Mouse (Mus musculus) heart, postnatal 4 days (tissue): ENCODE results near the gene Anapc7. TPM values are rescaled to one million over a fixed set of nuclear protein-coding genes. Genes with fewer than 3 reads are reported as not detected.
A peak's percentile ranks its signal among the peaks of the same experiment; 100 is the strongest.
"Not testable (repeated sequence)": the region's sequence is repeated elsewhere in the genome, so short reads cannot be mapped to it uniquely, and the experiment has no call there.

Experiments
- DNase-seq: peaks from one replicate; pipeline ENCODE4 v3.0.0; 2021
- total RNA-seq, 2 experiments: library from RNA; stranded (reverse); gene quantifications; 2 replicates each; pipeline ENCODE4 v1.2.3; 2021

Gene Anapc7
- total RNA-seq, 2 experiments from 2014 or later, result 47.0 to 48.7 TPM

DNA sequence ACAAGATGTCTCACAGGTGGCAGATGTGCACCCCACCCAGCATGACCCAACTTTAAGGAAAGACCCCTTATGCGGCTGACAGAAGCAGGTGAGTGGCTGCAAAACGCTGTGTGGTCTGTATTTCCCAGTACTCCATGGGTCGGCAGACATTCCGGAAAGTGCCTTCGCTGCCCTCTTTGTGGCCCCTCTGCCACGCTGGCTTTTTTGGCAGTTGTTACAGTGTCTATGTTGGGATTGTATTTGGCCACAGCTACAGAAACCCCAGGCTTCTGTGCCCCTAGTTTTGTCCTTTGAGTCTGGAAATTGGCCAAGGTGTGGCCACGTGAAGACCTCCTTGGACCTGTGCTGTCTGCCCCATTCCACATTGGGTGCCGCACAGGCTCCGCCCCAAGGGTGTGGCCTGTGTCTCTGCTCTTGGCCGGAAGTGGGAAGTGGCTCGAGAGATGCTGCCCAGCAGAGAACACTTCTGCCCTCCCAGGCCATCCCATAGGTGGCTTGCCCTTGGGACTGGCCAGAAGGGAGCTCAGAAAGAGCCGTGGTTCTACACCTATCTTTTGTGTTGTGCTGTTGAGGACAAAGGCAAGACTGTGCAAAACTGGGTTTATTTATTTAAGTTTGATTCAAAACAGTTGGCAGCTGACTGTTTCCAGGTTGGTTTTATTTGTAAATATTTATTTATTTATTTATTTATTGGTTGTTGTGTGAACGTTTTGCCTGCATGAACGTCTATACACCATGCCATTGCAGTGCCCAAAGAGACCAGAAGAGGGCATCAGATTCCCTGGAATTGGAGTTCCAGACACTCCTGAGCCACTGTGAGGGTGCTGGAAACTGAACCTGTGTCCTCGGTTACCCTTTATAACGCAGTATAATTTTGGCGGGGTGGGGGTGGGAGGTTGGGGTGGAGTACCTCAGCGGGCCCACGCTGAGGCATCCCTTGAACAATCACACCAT is 11.5 kb upstream of the Anapc7 start:
- peak; percentile 50 for DNase-seq

- no peak for DNase-seq
Measured at GRCm38 (mm10) chr5:122411892-122412291, 9.6 kb upstream of the Anapc7 start.

DNA sequence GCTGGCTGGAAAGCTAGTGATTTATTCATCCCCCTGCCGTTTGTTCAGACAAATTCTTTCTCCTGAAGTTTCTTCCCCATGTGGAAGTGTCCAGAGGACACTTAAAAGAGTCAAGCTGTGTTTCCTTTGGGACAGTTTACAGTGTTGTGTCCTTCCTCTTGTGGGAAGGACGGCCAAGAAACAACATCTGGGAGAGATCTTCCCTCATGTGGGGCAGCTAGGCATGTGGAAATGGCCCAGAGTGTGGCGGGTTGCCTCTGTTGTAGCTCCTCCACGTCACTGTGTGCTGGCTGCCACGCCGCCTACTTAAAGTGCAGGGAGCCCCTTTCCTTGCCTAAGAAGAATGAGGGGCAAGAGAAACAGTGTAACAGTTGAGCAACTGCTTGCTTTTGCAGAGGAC is 8.7 kb upstream of the Anapc7 start:
- no peak for DNase-seq

GRCm38 (mm10) chr5:122414351-122414750 is 7.1 kb upstream of the Anapc7 start:
- DNase-seq, result no peak

- no peak for DNase-seq
Measured at GRCm38 (mm10) chr5:122415465-122415864, 6.0 kb upstream of the Anapc7 start.

DNA sequence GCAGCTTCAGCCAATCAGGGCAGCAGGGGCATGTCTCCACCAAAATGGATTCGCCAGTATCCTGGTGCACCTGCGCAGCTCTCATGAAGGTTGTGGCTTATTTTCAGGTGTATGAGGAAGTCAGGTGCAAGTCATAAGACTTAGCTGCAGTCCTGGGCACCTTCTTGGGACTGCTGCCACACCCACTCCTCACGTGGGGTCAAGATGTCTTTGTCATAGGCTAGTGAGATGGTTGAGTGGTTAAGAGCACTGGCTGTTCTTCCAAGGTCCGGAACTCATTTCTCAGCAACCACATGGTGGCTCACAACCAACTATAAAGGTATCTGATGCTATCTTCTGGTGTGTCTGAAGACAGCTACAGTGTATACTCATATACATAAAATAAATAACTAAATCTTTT is 817 bp upstream of the Anapc7 start:
- not testable (repeated sequence) for DNase-seq

DNA sequence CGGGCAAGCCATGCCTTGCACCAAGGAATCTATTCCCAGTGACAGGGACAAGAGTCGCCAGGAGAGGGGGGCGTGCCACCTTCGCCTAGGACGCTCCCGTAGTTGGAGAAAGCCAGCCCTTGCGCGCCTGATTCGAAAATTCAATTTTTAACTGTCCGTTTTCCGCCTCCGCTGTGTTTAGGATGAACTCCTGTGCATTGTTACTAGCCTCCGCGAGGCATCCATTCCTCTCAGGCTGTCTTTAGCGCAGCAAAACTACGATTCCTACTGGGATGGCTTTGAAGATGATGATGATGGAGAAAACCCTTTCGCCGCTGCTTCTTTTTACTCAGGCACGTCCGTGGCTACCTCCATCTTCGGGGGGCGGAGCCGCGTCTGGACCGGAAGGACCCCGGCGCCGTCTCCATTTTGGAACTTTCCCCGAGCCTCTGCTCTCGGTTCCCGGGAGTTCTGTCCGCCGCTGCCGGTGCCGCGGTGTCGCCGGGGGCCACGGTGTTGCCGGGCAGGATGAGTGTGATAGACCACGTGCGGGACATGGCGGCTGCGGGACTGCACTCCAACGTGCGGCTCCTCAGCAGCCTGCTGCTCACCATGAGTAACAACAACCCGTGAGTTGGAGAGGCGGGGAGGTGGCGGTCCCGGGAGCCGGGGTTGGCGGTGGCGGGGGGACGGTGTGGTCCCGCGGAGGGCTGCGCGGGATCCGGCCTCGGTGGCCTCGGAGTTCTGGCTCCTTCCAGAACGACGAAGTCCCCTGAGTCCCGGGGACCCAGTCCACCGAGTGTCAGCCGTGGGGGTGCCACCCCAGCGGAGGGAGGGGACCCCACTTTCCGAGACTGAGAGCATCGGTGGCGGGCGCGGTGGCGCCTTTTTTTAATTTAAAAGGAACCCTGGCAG is 825 bp downstream of the Anapc7 start:
- peak; percentile 94 for DNase-seq

DNA sequence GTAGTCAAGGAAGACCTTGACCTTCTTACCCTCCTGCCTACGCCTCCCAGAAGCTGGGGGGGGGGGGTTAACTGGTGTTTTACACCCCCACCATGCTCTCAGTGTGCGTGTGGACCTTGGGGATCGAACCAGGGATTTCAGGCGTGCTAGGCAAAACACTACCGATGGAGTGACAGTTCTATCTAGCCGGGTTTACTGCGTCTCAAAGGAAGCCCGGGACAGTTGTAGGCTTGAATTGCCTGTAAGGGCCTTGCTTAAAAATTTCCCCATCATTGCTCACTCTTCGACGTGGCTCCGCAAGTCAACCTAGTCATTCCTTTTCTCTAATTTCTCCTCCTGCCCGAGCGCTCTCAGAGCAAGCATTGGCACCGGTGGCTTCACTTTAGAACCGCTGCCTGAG is 1.6 kb downstream of the Anapc7 start:
- DNase-seq, result no peak

- no peak for DNase-seq
Measured at GRCm38 (mm10) chr5:122425550-122425949, 4.1 kb downstream of the Anapc7 start.

DNA sequence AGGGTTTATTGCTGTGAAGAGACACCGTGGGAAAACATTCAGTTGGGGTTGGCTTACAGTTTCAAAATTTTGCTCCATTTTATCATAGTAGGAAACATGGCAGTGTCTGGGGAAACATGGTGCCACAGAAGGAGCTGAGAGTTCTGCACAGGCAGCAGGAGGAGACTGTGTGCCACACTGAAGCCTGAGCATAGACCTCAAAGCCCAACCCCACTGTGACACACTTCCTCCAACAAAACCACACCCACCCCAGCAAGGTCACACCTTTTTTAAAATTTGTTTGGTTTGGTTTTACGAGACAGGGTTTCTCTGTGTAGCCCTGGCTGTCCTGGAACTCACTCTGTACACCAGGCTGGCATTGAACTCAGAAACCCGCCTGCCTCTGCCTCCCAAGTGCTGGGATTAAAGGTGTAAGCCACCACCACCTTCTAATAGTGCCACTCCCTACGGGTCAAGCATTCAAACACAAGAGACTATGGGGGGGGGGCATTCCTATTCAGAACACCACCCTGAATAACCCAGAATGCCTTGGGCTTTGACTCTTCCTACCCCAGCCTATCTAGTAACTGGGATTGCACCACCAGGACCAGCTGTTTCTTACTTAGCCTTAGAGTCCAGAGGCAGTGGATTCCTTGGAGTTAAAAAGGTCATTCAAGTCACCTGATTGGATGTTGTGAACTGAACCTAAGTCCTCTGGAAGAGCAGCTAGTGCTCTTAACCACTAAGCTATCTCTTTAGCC is 8.7 kb downstream of the Anapc7 start:
- DNase-seq, result no peak

DNA sequence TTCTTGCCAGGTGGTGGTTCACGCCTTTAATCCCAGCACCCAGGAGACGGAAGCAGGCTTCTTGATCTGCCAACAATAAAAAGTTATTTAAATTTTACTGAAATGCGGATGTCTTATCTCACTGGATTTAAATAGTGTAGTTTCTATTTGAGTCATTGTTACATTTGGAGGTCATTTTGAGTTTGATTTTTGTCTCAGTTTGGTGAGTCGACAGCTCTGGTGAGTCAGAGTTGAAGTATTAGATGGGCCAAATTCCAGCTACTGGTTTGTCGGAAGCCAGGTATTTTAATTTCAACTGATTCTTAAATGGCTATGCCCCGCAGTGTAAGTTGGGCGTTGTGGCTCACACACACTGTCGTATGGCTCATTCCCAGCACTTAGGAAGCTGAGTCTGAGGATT is 9.7 kb downstream of the Anapc7 start:
- no peak for DNase-seq

DNA sequence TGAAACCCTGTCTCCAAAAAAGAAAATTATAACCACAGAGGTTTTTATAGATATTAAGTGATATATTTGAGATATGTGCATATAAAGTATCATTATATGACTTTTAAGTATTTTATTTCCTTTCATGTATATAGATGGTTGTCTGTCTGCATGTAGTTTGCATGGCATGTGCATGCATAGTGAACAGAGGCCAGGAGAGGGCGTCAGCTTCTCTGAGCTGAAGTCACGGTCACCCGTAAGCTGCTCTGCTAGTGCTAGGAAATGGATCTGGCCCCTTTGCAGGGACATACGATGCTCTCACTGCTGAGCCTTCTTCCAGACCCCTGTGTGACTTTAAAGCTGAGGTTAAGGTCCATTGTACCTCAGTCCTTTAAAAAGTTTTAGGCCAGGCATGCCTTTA is 13.0 kb downstream of the Anapc7 start:
- DNase-seq, result no peak

DNA sequence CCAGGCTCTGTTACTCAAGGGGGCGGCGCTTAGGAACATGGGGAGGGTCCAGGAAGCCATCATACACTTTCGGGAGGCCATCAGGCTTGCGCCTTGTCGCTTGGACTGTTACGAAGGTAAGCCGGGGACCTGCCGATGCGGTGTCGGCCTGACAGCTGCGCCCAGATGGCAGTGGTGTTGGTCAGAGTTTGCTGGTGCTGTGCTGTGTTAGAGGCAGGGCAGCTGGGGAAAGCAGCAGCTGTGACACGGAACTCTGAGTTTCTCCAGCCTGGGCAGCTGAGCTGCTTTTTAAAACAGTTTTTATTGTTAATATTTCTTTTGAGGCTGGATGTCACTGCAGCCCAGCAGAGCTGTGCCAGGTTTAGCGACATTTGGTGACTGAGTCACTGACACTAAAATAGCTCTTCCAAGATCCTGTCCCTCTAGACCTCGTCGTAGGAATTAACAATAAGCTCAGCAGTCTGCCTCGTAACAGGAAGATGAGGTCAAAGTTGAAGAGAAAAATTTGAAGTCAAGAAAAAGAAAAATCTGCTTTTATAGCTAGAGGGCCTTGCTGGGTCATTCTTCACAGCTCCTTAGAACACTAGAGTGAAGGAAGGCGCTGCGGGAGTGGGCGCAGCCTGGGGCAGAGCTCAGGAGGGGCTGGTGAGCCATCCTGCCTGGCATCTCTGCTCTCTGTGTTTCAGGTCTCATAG is 18.1 kb downstream of the Anapc7 start:
- DNase-seq, result peak; percentile 58

DNA sequence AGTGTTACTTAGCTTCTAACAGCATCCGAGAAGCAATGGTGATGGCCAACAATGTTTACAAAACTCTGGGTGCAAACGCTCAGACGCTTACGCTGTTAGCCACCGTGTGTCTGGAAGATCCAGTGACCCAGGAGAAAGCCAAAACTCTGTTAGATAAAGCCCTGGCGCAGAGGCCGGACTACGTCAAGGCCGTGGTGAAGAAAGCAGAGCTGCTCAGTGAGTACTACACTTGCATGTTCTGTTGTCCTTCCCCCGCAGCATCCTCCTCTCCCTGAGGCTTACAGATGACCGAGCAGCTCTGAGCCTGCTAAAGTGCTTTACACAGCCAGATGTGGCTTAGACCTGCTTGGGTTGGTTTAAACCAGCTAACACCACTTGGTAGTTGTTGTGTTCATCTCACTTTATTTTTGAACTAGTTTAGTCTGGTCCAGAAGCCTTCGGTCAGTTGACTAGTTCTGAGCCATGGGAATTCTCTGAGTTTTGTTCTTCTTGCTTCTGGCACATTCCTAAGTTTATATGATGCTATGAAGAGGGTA is 18.7 kb downstream of the Anapc7 start:
- peak; percentile 42 for DNase-seq

DNA sequence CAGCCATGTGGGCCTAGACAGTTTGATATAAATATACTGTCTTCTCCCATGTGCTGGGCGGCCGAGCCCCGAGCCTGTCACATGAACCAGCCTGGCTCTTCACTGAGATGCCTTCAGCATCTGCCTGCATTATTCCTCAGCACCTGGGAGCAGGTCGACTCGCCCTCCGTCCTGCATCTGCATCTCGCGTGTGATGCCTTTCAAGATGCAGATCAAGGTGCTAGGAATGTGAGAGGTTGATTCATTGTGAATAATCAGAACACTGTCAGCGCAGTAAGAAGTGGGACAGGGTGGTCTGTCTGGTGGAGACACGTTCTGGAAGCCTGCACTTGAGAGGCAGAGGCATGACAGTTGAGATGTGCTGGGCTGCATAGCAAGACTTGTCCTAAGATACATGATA is 23.0 kb downstream of the Anapc7 start:
- no peak for DNase-seq

DNA sequence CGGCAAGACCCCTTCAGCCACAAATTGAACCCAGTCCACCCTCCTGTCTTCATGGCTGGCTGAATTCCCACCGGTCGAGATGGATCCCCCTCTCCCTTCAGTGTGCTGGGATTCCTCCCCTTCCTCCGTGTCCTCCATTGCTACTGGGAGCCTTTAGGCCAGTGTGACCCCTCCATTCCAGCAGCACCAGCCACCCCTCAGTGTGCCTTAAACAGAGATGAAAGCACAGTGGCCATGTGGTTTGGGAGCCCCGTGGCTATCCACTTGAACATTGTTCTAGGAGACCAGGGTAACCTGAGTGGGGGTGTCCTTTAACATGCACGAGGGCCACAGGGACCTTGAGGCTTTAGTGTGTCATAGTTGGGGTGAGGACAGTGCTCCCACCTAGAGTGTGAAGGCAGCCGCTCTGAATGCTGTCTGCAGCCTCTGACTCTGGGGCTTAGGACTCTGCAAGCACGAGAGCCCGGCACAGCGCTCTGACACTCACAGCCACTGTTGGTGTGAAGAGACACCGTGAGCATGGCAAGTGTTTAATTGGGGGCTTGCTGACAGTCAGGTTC is 23.6 kb downstream of the Anapc7 start:
- no peak for DNase-seq

DNA sequence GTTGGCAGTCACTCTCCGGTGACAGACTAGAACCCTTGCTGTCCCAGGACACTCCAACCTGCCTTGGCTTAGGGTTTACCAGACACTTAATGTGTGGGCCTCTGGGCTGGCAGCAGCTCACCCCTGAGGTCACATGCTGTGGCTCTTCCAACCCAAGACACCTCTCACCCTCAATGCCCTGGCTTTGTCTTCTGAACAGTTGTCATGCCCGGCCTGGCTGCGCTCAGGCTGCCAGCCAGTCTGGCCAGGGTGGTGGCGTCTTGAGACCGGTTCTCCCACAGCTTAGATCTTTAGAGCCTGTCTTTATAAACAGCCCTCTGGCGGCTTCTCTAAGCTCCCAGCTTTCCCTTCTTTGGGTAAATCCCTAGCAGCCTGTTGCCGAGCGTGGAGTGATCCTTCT is 26.4 kb downstream of the Anapc7 start:
- DNase-seq, result peak; percentile 47

DNA sequence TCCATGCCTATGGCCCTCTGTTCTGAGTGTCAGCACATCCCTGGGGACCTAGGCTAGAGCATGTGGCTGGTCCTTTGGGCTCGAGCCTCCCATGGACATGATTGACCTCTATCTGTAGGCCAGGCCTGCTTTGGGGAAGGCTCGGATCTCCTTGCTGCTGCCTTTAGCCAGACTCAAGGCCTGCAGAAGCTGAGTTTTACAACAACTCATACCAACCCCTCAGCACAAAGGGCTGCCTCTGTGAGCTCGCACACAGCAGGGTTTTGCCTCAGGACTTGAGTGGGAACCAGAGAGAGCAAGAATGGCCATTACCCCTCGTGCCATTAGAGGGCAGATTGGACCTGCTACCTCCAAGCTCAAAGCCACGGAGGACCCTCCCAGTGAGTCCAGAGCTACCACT is 27.4 kb downstream of the Anapc7 start:
- DNase-seq, result peak; percentile 52

- peak; percentile 54 for DNase-seq
Measured at GRCm38 (mm10) chr5:122449946-122450345, 28.5 kb downstream of the Anapc7 start.

GRCm38 (mm10) chr5:122450913-122451317 is 29.4 kb downstream of the Anapc7 start:
- peak; percentile 65 for DNase-seq

DNA sequence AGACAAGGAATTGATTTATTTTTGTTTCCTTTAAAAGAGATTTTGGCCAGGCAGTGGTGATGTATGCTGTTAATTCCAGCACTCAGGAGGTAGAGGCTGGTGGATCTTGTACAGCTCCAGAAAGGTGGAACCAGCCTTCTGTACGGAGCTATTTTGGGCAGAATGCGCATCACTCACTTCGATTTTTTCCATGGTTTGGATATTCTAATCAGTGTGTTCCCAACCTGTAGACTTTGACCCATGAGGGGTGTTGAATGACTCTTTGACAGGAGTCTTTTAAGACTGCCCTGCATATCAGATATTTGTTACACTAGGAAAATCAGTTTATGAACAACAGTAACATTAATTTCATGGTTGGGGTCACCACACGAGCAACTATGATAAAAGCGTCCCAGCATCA is 29.8 kb downstream of the Anapc7 start:
- no peak for DNase-seq
